Mouse (Mus musculus): ENCODE measurements around the gene Dnm1.

DNA sequence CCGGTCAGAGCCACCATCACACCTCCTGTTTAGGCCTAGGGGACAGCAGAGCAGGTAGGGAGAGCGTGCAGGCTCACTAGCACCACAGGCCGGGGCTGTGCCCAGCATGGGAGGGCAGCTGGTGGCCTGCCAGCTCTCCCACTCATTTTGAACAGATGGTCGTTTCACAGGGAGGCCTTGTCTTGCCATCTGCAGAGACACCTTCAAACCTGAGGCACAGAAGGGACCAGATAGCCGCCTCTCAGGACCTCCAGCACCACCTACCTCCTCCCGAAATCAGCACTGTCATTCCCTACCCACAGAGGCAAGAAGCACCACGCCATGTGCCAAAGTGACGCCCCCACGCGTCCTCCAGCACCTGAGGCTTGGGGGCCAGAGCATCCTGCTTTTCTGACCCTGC lies 9.1 kb downstream of the Dnm1 start:
- TF ChIP-seq CTCF (IDR thresholded peaks at IDR 0.05; ENCODE audit: low read depth), result no peak
- TF ChIP-seq EP300 (optimal IDR thresholded peaks at IDR 0.05), result no peak

All from stomach, postnatal 0 days (tissue).